Mouse (Mus musculus): ENCODE measurements around the gene Hoxc4. TPM values are rescaled to one million over a fixed set of nuclear protein-coding genes. Genes with fewer than 3 reads are reported as not detected.

The Hoxc4 gene
- polyA plus RNA-seq, 1 experiment from 2014 or later = not detected

DNA sequence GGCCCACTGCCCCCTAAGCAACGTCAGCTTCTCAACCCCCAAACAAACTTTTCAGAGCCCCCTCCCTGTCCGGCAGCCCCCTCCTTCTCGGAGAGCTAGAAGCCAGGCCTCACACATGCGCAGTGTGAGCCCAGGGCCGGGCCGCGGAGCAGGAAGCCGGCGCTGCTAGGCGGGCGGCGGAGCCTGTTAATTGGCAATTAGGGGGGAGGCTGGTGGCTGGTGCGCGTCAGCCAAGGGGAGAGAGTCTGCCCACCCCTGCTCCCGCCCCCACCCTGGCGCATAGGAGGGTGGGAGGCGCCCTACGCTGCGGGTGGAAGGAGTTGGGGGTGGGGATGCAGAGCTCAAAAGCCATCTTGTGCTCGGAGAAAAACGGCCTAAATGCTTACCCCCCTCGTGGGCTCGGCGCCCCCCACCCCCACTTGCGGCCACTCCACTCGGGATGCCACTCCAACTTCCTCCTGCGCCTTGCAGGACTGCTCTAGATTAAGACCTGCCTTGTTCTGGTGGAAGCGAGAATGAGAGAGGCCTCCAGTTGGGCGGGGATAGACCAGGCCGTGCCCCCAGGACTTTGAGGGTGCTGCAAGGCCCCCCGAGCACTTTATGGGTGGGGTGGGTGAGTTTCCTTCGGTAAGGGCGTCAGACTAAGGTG lies 19.4 kb upstream of the Hoxc4 start:
- no peaks in the 10 kb centered on the region for H3K36me3 ChIP-seq (ENCODE audit: inconsistent target)
- H3K27ac ChIP-seq = no peak overlapping the region
- no peak overlapping the region for H3K4me3 ChIP-seq (ENCODE audit: inconsistent target)
- H3K79me2 ChIP-seq (ENCODE audit: inconsistent target) = no peaks in the 10 kb centered on the region
- WGBS (ENCODE audit: missing documents) = 3% methylated on average over 33 of the region's 33 CpGs

DNA sequence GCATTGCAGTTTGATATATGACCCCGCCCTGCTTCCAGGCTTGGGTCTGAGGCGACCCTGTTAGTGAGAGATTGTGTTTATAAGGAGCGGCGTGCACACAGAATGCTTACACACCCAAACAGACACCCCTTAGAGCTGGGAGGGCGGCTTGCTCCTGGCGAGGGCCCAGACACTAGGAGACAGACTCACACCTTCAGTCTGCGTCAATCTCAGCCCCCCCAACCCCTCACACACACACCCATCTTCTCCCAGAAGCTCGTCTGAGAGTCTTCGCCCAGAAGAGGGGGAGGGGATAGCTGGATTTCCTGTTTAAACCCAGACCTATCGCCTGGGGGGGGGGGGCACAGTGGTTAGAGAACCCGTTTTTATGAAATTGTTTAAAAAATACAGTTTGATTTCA lies 18.8 kb upstream of the Hoxc4 start:
- Histone ChIP-seq H3K36me3 (ENCODE audit: inconsistent target) (no peaks in the 10 kb centered on the region), H3K4me3 (ENCODE audit: inconsistent target) (no peak overlapping the region), H3K27ac (no peak overlapping the region), H3K79me2 (ENCODE audit: inconsistent target) (no peaks in the 10 kb centered on the region)
- 37% methylated on average over 9 of the region's 11 CpGs for WGBS (ENCODE audit: missing documents)

DNA sequence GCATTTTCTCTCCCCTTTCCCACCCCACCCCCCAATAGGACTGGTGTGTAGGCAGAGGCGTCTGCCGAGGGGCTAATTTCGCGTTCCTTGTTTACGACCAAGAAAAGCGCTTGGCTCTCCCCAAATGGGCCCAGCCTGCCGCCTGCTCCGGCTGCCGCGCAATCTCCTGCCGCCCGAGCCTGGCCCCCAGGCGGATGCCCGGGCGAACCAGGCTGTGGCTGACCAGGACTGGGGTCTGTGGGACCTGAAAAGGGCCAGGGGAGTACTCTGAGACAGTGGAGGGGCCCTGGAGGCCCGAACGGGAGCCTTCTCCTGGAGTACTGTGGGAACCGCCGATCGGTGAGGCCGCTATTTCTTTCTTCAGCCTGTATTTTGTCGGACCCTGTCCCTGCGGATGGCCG lies 18.2 kb upstream of the Hoxc4 start:
- WGBS (ENCODE audit: missing documents) = 23% methylated on average over 24 of the region's 24 CpGs
- H3K27ac ChIP-seq = no peak overlapping the region
- no peak overlapping the region for H3K4me3 ChIP-seq (ENCODE audit: inconsistent target)

DNA sequence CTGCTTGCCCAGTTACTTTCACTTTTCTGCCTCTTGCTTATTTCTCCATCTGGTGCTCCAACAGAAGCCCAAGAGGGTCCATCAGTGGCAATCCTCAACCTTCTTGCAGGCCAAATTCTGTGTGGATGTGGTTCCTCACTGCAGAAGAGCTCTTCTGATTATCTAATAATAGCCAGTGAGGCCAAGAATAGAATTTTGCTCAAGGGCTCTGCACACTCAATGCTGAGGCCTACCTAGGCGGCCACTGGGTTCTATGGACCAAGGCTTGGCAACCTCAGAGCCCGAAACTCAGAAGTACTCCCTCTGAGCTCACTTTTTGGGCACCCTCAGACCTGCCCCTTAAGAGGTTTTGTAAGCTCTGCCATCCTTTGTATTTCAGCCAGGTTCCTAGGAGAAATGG lies 17.4 kb upstream of the Hoxc4 start:
- Histone ChIP-seq H3K79me2 (ENCODE audit: inconsistent target) (no peaks in the 10 kb centered on the region), H3K27ac (no peak overlapping the region), H3K4me3 (ENCODE audit: inconsistent target) (no peak overlapping the region), H3K36me3 (ENCODE audit: inconsistent target) (no peaks in the 10 kb centered on the region)
- 86% methylated on average over 2 of the region's 2 CpGs for WGBS (ENCODE audit: missing documents)

More for the DNA sequence above, 18.2 kb upstream of the Hoxc4 start:
- Histone ChIP-seq H3K36me3 (ENCODE audit: inconsistent target) (no peaks in the 10 kb centered on the region), H3K79me2 (ENCODE audit: inconsistent target) (no peaks in the 10 kb centered on the region)

DNA sequence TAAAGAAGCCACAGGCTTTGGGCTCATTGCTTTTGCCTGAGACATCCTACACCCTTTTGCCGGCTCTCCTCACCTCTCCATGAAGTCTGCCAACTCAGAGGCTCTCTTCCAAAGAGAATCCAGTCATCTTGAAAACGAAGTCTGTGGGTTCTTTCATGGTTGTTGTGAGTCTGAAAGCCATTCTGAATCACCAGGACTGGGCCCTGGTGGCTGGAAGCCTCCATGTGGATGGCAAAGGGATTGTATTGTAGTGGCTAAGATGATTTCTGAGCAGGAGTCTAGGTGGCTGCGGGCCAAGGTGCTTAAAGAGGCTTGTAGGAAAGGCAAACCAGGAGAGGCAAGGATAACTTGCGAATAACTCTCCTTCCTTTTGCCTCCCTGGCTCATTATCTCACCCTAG lies 16.6 kb upstream of the Hoxc4 start:
- Histone ChIP-seq H3K4me3 (ENCODE audit: inconsistent target) (no peak overlapping the region), H3K36me3 (ENCODE audit: inconsistent target) (no peaks in the 10 kb centered on the region), H3K79me2 (ENCODE audit: inconsistent target) (no peaks in the 10 kb centered on the region), H3K27ac (no peak overlapping the region)
- WGBS (ENCODE audit: missing documents) = 87% methylated on average over 4 of the region's 4 CpGs

DNA sequence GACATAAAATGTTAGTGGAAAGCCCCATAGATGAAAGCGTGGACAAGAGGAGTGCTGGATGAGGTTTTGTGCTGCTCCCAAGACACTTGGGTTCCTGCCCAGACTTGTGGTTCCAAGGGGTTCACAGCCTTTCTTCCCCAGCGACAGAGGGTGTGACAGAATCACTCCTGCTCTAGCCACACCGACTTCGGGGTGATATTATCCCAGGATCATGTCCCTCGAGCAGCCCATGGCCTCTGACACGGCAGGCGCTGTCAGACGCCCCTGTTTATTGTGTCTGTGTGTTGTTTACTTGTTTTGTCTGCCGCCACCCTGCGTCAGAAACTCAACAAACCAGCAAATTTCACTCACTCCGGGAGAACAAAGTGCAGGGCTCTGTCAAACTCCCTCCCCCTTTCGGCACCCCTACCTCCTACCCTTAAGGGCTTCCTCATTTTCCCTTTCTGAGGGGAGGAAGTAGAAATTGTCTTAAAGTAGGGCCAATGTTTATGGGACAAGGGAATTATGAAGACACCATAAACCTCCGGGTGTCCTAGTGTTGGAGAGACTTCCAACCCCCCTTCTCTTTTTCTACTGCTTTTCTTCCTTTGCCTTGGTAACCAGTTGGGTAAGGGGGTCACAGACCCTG lies 15.8 kb upstream of the Hoxc4 start:
- no peak overlapping the region for H3K27ac ChIP-seq
- H3K36me3 ChIP-seq (ENCODE audit: inconsistent target) = no peaks in the 10 kb centered on the region
- no peak overlapping the region for H3K4me3 ChIP-seq (ENCODE audit: inconsistent target)
- WGBS (ENCODE audit: missing documents) = 19% methylated on average over 10 of the region's 13 CpGs
- no peaks in the 10 kb centered on the region for H3K79me2 ChIP-seq (ENCODE audit: inconsistent target)

DNA sequence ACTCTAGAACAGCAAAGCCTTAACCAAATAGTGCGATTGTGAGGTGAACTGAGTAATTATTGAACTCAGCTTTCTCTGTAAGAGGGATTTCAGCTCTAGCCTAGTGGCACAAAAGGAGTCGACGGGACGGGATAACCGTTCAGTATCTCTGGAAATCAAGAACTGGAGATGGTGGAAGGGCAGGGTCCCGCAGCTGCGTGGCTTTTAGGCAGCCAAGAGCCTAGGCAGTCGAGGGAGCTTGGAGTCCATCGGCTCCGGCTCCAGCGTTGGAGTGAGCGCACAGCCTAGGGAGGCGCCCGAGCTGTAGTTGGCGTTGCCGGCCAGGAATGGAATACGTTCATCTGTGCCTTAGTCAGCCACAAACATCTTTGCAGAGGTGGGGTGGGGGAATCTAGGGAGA lies 13.4 kb upstream of the Hoxc4 start:
- H3K79me2 ChIP-seq (ENCODE audit: inconsistent target) = no peaks in the 10 kb centered on the region
- no peak overlapping the region for H3K27ac ChIP-seq
- WGBS (ENCODE audit: missing documents) = 11% methylated on average over 17 of the region's 17 CpGs
- no peak overlapping the region for H3K4me3 ChIP-seq (ENCODE audit: inconsistent target)
- H3K36me3 ChIP-seq (ENCODE audit: inconsistent target) = no peaks in the 10 kb centered on the region

DNA sequence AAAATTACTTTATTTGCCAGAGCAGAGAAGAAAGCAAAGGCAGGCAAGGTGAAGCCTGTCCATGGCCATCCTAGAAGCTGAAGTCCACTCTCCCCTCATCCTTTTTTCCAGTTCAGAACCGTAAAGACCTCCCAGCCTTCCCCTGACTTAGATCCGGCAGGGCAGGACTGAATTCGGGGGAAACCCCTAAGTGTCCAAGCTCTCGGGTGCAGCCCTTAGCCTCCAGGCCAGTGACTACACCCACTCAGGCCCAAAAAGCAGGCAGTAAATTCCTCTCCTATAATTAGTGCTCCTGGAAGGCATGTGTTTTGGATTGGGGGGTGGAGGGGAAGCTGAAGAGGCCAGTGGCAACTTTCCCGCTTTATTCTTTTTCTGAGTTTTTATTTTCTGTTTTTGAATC lies 12.9 kb upstream of the Hoxc4 start:
- Histone ChIP-seq H3K36me3 (ENCODE audit: inconsistent target) (no peaks in the 10 kb centered on the region), H3K4me3 (ENCODE audit: inconsistent target) (no peak overlapping the region), H3K79me2 (ENCODE audit: inconsistent target) (no peaks in the 10 kb centered on the region), H3K27ac (no peak overlapping the region)
- 24% methylated on average over 5 of the region's 5 CpGs for WGBS (ENCODE audit: missing documents)

DNA sequence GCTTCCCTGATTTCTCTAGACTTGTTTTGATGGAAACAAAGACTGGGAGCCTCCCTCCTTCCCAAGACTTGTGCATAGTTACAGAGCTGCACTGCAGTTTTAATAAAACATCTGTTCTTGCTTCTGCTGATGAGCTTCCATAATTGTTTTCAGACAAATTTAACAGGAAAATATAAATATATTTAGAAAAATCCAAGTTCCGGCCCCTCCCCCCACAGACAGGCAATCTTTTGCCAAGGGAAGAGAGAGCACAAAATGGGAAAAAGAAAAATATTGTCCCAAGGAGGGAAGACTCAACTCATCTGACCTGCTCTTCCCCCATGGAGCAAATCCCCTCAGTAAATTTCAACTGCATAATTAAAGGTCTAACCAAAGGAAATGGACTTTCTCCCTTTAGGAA lies 12.4 kb upstream of the Hoxc4 start:
- H3K27ac ChIP-seq = no peak overlapping the region
- no peak overlapping the region for H3K4me3 ChIP-seq (ENCODE audit: inconsistent target)
- H3K36me3 ChIP-seq (ENCODE audit: inconsistent target) = no peaks in the 10 kb centered on the region
- no peaks in the 10 kb centered on the region for H3K79me2 ChIP-seq (ENCODE audit: inconsistent target)
- WGBS (ENCODE audit: missing documents) = 33% methylated on average over 1 of the region's 1 CpGs

DNA sequence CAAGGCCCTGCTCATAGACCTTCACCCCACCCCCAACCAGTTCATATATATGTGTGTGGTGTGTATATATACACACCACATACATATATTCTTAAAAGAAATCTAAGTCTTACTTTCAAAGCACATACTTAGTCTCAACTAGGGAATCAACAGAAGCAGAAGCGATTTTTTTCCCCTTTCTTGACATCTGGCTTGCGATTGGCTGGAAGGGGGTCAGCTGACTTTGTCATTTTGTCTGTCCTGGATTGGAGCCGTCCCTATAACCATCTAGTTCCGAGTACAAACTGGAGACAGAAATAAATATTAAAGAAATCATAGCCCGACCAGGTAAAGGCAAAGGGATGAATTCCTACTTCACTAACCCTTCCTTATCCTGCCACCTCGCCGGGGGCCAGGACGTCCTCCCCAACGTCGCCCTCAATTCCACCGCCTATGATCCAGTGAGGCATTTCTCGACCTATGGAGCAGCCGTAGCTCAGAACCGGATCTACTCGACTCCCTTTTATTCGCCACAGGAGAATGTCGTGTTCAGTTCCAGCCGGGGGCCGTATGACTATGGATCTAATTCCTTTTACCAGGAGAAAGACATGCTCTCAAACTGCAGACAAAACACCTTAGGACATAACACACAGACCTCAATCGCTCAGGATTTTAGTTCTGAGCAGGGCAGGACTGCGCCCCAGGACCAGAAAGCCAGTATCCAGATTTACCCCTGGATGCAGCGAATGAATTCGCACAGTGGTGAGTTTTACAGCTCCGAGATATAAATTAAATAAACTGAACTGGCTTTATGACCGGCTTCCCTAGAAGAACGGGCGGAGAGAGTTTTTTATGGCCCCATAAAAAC lies 9.2 kb upstream of the Hoxc4 start:
- no peak overlapping the region for H3K4me3 ChIP-seq (ENCODE audit: inconsistent target)

DNA sequence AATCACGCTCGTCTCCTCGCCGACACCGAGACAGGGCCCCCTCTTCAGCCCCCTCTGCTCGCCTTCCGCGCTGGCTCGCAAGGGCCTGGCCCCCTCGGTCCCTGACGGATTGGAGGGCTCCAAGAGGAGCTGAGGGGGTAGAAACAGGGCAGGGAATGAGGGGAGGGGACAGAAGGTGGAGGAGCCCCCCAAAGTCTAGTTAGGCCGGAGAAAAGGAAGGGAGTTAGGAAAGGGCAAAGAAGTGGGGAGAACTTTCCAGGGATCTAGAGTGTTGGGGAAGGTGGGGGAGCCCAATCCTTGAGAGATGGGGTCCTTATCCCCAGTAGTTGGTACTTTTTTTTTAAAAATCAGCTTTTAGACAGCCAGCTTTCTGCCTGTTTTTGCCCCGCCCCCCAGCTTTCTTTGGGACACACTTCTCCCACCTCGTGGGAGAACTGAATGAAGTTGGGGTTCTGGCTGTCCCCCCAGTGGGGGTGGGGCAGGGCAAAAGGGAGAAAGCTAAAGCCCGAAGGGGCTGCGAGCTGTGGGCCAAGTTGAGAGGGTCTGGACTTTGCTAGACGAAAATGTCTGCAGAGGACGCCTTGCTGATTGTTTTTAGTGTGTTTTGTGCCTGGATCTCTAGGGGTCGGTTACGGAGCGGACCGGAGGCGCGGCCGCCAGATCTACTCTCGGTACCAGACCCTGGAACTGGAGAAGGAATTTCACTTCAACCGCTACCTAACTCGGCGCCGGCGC lies 8.5 kb upstream of the Hoxc4 start:
- WGBS (ENCODE audit: missing documents) = 14% methylated on average over 31 of the region's 31 CpGs
- Histone ChIP-seq H3K27ac (no peak overlapping the region), H3K79me2 (ENCODE audit: inconsistent target) (no peaks in the 10 kb centered on the region), H3K36me3 (ENCODE audit: inconsistent target) (no peaks in the 10 kb centered on the region), H3K4me3 (ENCODE audit: inconsistent target) (no peak overlapping the region)

More for the DNA sequence above, 9.2 kb upstream of the Hoxc4 start:
- Histone ChIP-seq H3K36me3 (ENCODE audit: inconsistent target) (no peaks in the 10 kb centered on the region), H3K79me2 (ENCODE audit: inconsistent target) (no peaks in the 10 kb centered on the region), H3K27ac (no peak overlapping the region)
- 8% methylated on average over 27 of the region's 27 CpGs for WGBS (ENCODE audit: missing documents)

DNA sequence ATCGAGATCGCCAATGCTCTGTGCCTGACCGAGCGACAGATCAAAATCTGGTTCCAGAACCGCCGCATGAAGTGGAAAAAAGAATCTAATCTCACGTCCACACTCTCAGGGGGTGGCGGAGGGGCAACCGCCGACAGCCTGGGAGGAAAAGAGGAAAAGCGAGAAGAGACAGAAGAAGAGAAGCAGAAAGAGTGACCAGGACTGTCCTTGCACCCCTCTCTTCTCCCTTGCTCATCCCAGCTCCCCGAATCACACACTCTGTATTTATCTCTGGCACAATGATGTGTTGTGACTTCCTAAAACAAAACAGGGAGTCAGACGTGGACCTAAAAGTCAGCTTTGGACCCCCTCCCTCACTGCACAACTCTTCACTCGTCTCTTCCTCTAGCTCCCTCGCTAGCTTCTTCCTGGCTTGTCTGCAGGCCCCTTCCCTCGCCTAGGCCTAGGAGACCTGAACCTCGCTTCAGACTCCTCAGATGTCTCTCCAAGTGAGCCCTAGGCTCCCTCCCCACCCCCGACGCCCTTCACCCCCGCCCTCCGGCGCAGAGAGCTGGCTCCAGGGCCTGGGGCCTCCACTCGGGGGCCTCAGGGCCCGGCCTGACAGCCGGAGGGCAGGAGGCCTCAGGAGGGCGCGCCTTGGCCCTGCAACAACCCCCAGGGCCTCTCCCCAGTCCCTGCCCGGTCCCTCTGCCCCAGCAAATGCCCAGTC lies 7.7 kb upstream of the Hoxc4 start:
- Histone ChIP-seq H3K4me3 (ENCODE audit: inconsistent target) (no peak overlapping the region), H3K79me2 (ENCODE audit: inconsistent target) (no peaks in the 10 kb centered on the region), H3K27ac (no peak overlapping the region), H3K36me3 (ENCODE audit: inconsistent target) (no peaks in the 10 kb centered on the region)
- WGBS (ENCODE audit: missing documents) = 21% methylated on average over 28 of the region's 28 CpGs

DNA sequence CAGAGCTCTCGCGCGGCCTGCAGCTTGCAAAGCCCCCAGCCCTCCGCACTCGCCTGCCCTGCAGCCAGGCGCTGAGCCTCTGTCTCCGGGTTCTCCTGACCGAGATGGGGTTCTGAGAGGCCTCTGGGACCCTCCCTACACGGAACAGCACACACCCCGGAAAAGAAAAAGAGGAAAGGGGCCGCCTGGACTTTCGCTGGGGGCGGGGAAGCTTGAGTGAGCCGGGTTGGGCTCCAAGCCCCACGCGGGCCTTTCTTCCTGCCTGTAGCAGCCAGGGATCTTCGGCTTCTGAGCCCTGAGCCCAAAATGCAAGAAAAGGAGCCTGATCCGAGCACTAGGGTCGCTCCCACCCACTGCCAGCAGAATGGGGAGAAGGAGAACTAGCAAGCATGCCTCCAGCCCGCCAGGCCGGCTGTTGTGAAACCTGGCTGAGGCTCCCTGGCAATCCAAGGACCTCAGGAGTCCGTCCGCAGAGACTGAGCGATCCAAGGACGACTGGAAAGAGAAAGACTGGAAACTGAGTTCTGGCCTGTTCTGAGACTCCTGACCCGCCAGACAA lies 6.7 kb upstream of the Hoxc4 start:
- Histone ChIP-seq H3K36me3 (ENCODE audit: inconsistent target) (no peaks in the 10 kb centered on the region), H3K27ac (no peak overlapping the region), H3K4me3 (ENCODE audit: inconsistent target) (no peak overlapping the region), H3K79me2 (ENCODE audit: inconsistent target) (no peaks in the 10 kb centered on the region)
- 23% methylated on average over 25 of the region's 26 CpGs for WGBS (ENCODE audit: missing documents)

All from macrophage (primary cell).